Mouse (Mus musculus) forebrain, embryonic 11.5 days (tissue): ENCODE measurements around the gene Icosl. TPM values are rescaled to one million over a fixed set of nuclear protein-coding genes. Genes with fewer than 3 reads are reported as not detected.

ENCODE experiments used
- ATAC-seq: fragments of 200-750 bp; cut with Nextera tagmentation; replicated peaks from 2 replicates; pipeline ENCODE4 v1.8.0; 2017; ENCODE audit warnings: moderate TSS enrichment; ENCODE audit not compliant: low FRiP score
- DNase-seq: peaks from one replicate; pipeline ENCODE4 v3.0.0-alpha.2; 2017; ENCODE audit warnings: low spot score
- H3K27ac ChIP-seq: fragments of 300-500 bp; sonication (generic); 2 replicates; pipeline ENCODE4 v1.5.1; 2014; ENCODE audit warnings: low read depth, low read length
- H3K27me3 ChIP-seq: fragments of 300-500 bp; sonication (generic); 2 replicates; pipeline ENCODE4 v1.6.1; 2014; ENCODE audit warnings: mild to moderate bottlenecking, low read length, mixed read lengths; ENCODE audit not compliant: control insufficient read depth, insufficient read depth
- H3K36me3 ChIP-seq: fragments of 300-500 bp; sonication (generic); 2 replicates; pipeline ENCODE4 v1.6.1; 2014; ENCODE audit warnings: mild to moderate bottlenecking, low read length, moderate library complexity, mixed read lengths; ENCODE audit not compliant: control insufficient read depth, insufficient read depth
- H3K4me1 ChIP-seq: fragments of 300-500 bp; sonication (generic); replicated peaks from 2 replicates; pipeline ENCODE4 v1.6.1; 2014; ENCODE audit warnings: low read length, mixed read lengths; ENCODE audit not compliant: control insufficient read depth, insufficient read depth
- H3K4me2 ChIP-seq: fragments of 300-500 bp; sonication (generic); 2 replicates; pipeline ENCODE4 v1.6.1; 2014; ENCODE audit warnings: low read depth, mild to moderate bottlenecking, low read length, moderate library complexity, mixed read lengths; ENCODE audit not compliant: severe bottlenecking
- H3K4me3 ChIP-seq: fragments of 300-500 bp; sonication (generic); 2 replicates; pipeline ENCODE4 v1.5.1; 2014; ENCODE audit warnings: low read depth, low read length
- H3K9ac ChIP-seq: fragments of 300-500 bp; sonication (generic); 2 replicates; pipeline ENCODE4 v1.6.1; 2014; ENCODE audit warnings: low read length
- H3K9me3 ChIP-seq: fragments of 300-500 bp; sonication (generic); 2 replicates; pipeline ENCODE4 v1.6.1; 2016; ENCODE audit warnings: low read length, mixed read lengths; ENCODE audit not compliant: control insufficient read depth
- WGBS: fragments of 180-500 bp; shearing (Covaris S2); extraction: QIAGEN DNeasy Blood & Tissue Kit; methylation state at CpG from one replicate; pipeline ENCODE4 v1.1.7; 2014; 5-methylcytosine and 5-hydroxymethylcytosine counted together
- polyA plus RNA-seq: library from polyadenylated mRNA; unstranded; fragments of >200 nt; fragmentation: Nextera tagmentation; extraction: Ambion mirVana; gene quantifications from 2 replicates; pipeline ENCODE4 v1.2.1, GENCODE M21; 2014

The Icosl gene
- polyA plus RNA-seq, 1 experiment from 2014 or later = 2.5 TPM

DNA sequence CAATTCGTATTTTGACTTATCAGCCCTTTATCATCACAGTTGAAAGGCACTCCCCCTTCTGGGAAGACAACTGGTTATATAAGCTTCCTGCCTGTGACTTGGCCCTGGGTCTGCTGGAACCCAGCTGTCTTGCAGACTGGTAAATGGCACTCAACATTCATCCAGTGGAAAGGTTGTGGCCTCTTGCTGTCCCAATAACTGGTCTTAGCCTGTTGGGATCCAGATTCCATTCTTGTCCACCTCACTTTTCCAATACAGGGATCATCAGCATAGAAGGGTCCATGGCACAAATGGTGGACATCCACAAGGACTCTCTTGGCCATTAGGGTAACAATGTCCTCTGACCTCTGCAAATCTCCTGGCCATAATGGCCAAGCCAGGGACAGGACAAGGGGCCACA lies 15.0 kb downstream of the Icosl start:
- no peak overlapping the region for H3K4me3 ChIP-seq
- ATAC-seq = no peak
- WGBS = 71% methylated on average over 1 of the region's 1 CpGs
- no peak overlapping the region for H3K9ac ChIP-seq
- no peaks in the 10 kb centered on the region for H3K9me3 ChIP-seq
- no peak for DNase-seq
- no peak overlapping the region for H3K27ac ChIP-seq
- H3K27me3 ChIP-seq = no peaks in the 10 kb centered on the region
- no peaks in the 10 kb centered on the region for H3K4me1 ChIP-seq
- H3K4me2 ChIP-seq = no peak overlapping the region
- H3K36me3 ChIP-seq = no peaks in the 10 kb centered on the region

DNA sequence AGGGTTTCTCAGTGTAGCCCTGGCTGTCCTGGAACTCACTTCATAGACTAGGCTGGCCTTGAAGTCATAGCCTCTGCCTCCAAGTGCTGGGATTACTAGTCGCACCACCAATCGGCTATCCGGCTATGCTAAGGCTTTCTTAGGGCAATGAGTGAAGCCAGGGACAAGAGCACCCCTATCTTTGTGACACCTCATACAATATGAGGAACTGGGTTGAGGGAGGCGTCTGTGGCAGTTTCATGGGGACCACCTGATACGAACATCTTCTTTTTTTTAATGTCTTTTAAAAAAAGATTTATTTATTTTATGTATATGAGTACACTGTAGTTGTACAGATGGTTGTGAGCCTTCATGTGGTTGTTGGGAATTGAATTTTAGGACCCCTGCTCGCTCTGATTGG lies 16.6 kb downstream of the Icosl start:
- Histone ChIP-seq H3K4me1 (no peaks in the 10 kb centered on the region), H3K27me3 (no peaks in the 10 kb centered on the region), H3K36me3 (no peaks in the 10 kb centered on the region), H3K9ac (no peak overlapping the region), H3K4me3 (no peak overlapping the region), H3K9me3 (no peaks in the 10 kb centered on the region), H3K27ac (no peak overlapping the region), H3K4me2 (no peak overlapping the region)
- DNase-seq (no peak), ATAC-seq (no peak)
- 91% methylated on average over 6 of the region's 6 CpGs for WGBS

- no peak overlapping the region for H3K27ac ChIP-seq
- ATAC-seq = no peak
These were observed 17.5 kb downstream of the Icosl start for GRCm38 (mm10) chr10:78086444-78087061.

DNA sequence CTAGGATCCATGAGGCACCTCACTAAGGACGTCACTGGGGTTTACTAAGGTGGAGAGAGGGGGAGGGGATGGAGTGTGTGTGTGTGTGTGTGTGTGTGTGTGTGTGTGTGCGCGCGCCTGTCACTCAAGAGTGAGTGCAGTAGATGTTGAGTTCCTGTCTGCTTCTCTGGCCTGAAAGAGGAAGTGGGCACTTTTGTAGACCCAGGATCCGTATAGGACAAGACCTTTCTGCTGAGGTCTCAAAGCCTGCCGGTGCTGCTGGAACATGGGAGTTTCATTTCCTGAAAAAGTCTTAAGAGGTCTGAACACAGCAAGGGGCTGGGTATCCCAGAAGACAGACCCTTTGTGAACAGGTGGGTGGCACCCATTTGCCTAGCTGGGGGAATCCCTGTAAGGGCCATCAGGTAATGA lies 18.0 kb downstream of the Icosl start:
- Histone ChIP-seq H3K36me3 (no peaks in the 10 kb centered on the region), H3K27me3 (no peaks in the 10 kb centered on the region), H3K4me1 (no peaks in the 10 kb centered on the region), H3K9me3 (no peaks in the 10 kb centered on the region), H3K4me3 (no peak overlapping the region), H3K9ac (no peak overlapping the region), H3K27ac (no peak overlapping the region), H3K4me2 (no peak overlapping the region)
- ATAC-seq = no peak
- WGBS = 88% methylated on average over 6 of the region's 6 CpGs
- DNase-seq = no peak

More at GRCm38 (mm10) chr10:78086444-78087061, 17.5 kb downstream of the Icosl start:
- H3K9me3 ChIP-seq = no peaks in the 10 kb centered on the region
- H3K4me1 ChIP-seq = no peaks in the 10 kb centered on the region
- H3K36me3 ChIP-seq = no peaks in the 10 kb centered on the region
- DNase-seq = no peak
- no peak overlapping the region for H3K4me3 ChIP-seq
- WGBS = 85% methylated on average over 10 of the region's 10 CpGs
- H3K4me2 ChIP-seq = no peak overlapping the region
- no peaks in the 10 kb centered on the region for H3K27me3 ChIP-seq
- no peak overlapping the region for H3K9ac ChIP-seq

- Histone ChIP-seq H3K4me2 (no peak overlapping the region), H3K36me3 (no peaks in the 10 kb centered on the region), H3K9me3 (no peaks in the 10 kb centered on the region), H3K27me3 (no peaks in the 10 kb centered on the region), H3K4me3 (no peak overlapping the region), H3K9ac (no peak overlapping the region), H3K27ac (no peak overlapping the region), H3K4me1 (no peaks in the 10 kb centered on the region)
- 67% methylated on average over 6 of the region's 6 CpGs for WGBS
- ATAC-seq (no peak), DNase-seq (no peak)
These were observed 21.1 kb downstream of the Icosl start for GRCm38 (mm10) chr10:78090246-78090645.

DNA sequence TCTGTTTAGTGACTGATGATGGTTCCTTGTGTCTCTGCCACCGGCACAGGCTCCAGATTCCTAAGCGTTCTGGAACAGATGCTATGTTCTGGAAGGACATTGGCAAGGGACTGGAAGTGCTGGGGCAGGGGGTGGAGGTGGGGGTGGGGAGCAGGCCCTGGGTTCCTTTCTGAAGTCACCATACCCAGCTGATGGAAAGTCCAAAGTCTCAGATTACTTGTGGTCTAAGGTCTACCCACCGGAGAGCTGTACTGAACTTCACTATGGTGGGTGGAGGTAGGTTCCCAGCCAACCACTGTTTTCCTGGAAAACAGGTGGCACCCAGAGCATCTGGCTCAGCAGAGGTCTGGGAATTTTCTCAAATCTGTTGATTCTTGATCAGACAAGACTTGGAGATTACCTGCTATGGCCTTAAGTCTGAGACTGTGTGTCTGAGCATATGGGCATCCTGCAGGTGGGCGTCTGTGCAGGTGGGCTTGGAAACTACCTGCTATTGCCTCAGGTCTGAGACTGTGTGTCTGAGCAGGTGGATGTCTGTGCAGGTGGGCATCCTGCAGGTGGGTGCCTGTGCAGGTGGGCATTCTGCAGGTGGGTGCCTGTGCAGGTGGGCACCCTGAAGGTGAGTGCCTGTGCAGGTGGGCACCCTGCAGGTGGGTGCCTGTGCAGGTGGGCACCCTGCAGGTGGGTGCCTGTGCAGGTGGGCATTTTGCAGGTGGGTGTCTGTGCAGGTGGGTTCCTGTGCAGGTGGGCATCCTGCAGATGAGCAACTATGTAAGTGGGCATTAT lies 21.8 kb downstream of the Icosl start:
- no peak overlapping the region for H3K4me3 ChIP-seq
- no peak overlapping the region for H3K4me2 ChIP-seq
- no peak overlapping the region for H3K27ac ChIP-seq
- DNase-seq = no peak
- no peaks in the 10 kb centered on the region for H3K4me1 ChIP-seq
- no peak overlapping the region for H3K9ac ChIP-seq
- H3K9me3 ChIP-seq = no peaks in the 10 kb centered on the region
- 89% methylated on average over 4 of the region's 4 CpGs for WGBS
- ATAC-seq = no peak
- H3K36me3 ChIP-seq = no peaks in the 10 kb centered on the region
- H3K27me3 ChIP-seq = no peaks in the 10 kb centered on the region

DNA sequence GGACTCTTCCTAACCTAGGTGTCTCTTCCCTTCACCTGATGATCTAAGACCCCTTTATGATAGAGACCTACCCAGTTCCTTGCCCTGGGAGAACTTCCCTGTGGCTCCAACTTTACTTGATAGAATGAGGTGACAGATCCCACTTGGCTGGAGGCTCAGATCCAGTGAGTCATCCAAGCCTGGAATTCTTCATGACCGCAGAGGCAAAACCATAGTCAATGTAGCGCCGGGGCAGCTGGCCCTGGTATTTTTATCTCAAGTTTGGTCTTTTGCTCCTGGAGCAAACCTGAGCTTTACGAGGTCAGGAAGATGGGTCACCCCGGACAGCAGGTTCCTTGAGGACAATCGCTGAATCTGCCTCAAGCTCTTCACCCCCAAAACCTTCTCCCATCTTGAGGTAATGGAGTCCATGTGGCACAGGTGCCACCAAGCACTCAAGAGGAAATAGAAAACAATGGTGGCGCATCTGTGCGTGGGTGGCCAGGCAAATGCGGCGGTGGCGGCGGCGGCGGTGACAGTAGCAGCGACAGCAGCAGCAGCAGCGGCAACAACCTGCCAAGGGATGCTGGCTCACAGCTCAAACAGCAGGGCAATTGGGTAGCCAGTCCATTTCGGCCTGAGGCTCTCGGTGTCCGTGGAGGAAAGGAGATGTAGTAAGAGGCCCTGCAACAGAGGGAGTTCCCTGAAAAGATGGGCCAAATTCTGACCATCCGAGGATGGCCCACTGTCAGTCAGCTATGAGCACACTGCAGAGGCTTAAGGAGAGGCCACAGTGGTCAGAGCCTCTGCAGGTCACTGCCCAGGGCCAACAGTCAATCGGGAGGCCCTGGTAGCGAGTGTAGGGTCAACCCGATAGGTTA lies 23.0 kb downstream of the Icosl start:
- DNase-seq (no peak), ATAC-seq (no peak)
- Histone ChIP-seq H3K27ac (no peak overlapping the region), H3K36me3 (no peaks in the 10 kb centered on the region), H3K9me3 (no peaks in the 10 kb centered on the region), H3K9ac (no peak overlapping the region), H3K27me3 (no peaks in the 10 kb centered on the region), H3K4me2 (no peak overlapping the region), H3K4me1 (no peaks in the 10 kb centered on the region), H3K4me3 (no peak overlapping the region)
- WGBS = 89% methylated on average over 23 of the region's 23 CpGs

DNA sequence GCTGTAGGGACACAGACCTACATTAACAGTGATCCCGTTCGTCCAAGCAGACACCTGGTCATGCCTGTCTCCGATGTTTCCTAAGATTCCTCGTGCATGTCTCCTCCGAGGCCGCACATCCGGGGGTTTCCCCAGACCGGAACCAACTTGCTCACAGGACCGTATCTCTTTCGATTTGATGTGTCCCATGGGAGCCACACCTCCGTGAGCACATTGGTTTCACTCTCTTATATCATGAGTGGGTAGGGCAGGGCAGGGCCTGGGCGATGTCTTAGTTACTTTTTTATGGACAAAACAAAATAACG lies 23.6 kb downstream of the Icosl start:
- H3K27ac ChIP-seq = no peak overlapping the region
- 91% methylated on average over 13 of the region's 13 CpGs for WGBS
- no peak overlapping the region for H3K9ac ChIP-seq
- H3K4me1 ChIP-seq = no peaks in the 10 kb centered on the region
- H3K4me3 ChIP-seq = no peak overlapping the region
- no peaks in the 10 kb centered on the region for H3K36me3 ChIP-seq
- H3K4me2 ChIP-seq = no peak overlapping the region
- ATAC-seq (no peak), DNase-seq (no peak)
- no peaks in the 10 kb centered on the region for H3K27me3 ChIP-seq
- H3K9me3 ChIP-seq = no peaks in the 10 kb centered on the region
